Mouse (Mus musculus): ENCODE measurements around the gene Rnf123.

DNA sequence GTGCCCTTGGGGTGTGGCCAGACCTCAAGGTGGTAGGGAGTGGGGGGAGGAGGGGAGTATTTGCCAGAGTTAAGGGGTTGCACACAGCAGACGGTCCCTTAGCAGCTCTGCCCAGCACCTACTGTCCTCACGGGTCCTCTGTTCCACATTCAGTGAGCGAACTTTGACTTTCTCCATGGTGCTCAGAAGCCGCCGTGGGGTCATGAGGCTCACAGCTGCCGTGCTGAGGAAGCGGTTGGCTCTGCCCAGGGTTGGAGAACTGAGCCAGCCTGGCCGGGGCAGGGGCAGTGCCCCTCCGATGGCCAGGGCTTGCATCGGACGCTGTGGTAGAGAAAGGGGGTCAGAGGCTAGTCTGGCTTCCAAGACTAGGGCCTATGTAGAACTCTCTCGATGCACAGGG lies 19.8 kb downstream of the Rnf123 start:
- TF ChIP-seq POLR2A (IDR thresholded peaks at IDR 0.05; ENCODE audit: extremely low read depth, insufficient read depth, low read length) (no peak), CTCF (IDR thresholded peaks at IDR 0.05; ENCODE audit: low read depth, low read length) (no peak)
